Comparison of ENCODE assay signal across 9 mouse cellular contexts in the genomic region with DNA sequence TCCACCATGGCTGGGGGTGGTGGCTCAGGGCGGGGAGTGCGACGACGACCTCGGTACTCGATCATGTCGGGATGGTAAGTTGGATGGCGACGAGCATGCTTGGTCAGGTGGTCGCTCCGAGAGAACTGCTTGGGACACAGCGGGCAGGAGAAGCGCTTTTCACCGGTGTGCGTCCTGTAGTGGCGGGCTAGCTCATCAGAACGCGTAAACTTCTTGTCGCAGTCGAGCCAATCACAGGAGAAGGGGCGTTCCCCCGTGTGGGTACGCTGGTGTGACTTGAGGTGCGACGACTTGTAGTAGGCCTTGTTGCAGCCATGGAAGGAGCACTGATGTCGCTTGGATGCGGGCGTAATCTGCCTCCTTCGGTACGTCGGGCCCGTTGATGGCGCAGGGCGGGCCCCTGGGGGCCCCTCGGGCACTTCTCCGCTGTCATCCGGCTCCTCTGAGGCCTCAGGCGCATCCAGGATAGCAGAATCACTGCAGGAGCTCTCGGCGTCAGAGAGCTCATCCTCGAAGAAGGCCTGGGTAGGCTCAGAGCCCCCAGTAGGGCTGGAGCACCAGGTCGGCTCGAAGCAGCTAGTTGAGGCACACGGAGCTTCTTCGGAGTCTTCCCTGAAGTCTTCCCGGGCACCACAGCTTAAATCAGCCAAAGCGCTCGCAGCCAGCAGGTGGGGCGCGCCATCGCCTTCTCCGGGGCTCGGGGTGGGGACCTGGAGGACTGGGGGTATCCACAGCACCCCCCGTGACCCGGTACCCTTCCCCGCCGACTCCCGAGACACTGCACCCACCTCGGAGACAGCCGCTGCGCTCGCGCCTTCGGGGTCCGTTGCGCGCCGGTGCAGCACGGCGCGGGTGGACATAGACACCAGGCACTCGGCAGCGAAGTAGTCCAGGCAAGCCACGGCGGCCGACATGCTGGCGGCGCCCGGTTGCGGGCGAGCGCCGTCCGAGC. TPM values are rescaled to one million over a fixed set of nuclear protein-coding genes. Genes with fewer than 3 reads are reported as not detected.
DNase-seq lines count a peak whose midpoint lies in the region; ATAC-seq and TF ChIP-seq lines count a peak whose summit lies in the region.
"Had no signal": no experiment of that assay in that cellular context is flagged by ENCODE, and none has a peak within 500 bp of the region (broad histone marks: within the 10 kb centered on the region; RNA-seq: fewer than 3 reads in every experiment).

No protein-coding gene starts in this region.

- no peaks in the 10 kb centered on the region for H3K4me1 ChIP-seq in ES-Bruce4 (ENCODE audit: control insufficient read depth, insufficient read depth, low read length)
- H3K4me1 ChIP-seq in embryonic facial prominence, embryonic 11.5 days (ENCODE audit: control insufficient read depth, insufficient read depth, low read length): no peaks in the 10 kb centered on the region
- H3K4me1 ChIP-seq in limb, embryonic 14.5 days (ENCODE audit: control insufficient read depth, insufficient read depth, low read length): no peaks in the 10 kb centered on the region
- H3K4me1 ChIP-seq in neural tube, embryonic 12.5 days: peaks cover 3% of the 10 kb centered on the region; the same call in 1 of the 2 replicates

- H3K27ac ChIP-seq in ES-Bruce4 (ENCODE audit: insufficient read depth, low read length): no peak overlapping the region
- H3K27ac ChIP-seq in embryonic facial prominence, embryonic 11.5 days (replicated peaks; ENCODE audit: low read depth, low read length): no peak overlapping the region
- peak overlapping the region; percentile 58; the same call in 1 of the 2 replicates for H3K27ac ChIP-seq in limb, embryonic 14.5 days (replicated peaks; ENCODE audit: low read depth, low read length)
- no peak overlapping the region for H3K27ac ChIP-seq in neural tube, embryonic 12.5 days

- H3K9me3 ChIP-seq in ES-Bruce4 (replicated peaks; ENCODE audit: control insufficient read depth, insufficient read depth, low read length, poor library complexity, severe bottlenecking): no peaks in the 10 kb centered on the region
- H3K9me3 ChIP-seq in embryonic facial prominence, embryonic 11.5 days (replicated peaks; ENCODE audit: control insufficient read depth, low read length): peaks cover 23% of the 10 kb centered on the region
- peaks cover 35% of the 10 kb centered on the region for H3K9me3 ChIP-seq in limb, embryonic 14.5 days (ENCODE audit: control insufficient read depth, low read length)
- H3K9me3 ChIP-seq in neural tube, embryonic 12.5 days: peaks cover 28% of the 10 kb centered on the region

- WGBS in embryonic facial prominence, embryonic 11.5 days: 4% methylated on average over 84 of the region's 84 CpGs
- 6% methylated on average over 72 of the region's 84 CpGs for WGBS in limb, embryonic 14.5 days
- WGBS in neural tube, embryonic 12.5 days: 2% methylated on average over 84 of the region's 84 CpGs

- DNase-seq in heart, adult 11 months: peak; percentile 87
- no peak for DNase-seq in heart, adult 9 months (ENCODE audit: low spot score in 2 of 2)
- peak; percentile 60 for DNase-seq in embryonic facial prominence, embryonic 11.5 days (ENCODE audit: low spot score)
- DNase-seq in heart, postnatal 36 days: peak; percentile 26 to 51
- peak; percentile 21 for DNase-seq in limb, embryonic 14.5 days (ENCODE audit: low spot score)
- no peak for DNase-seq in spleen, postnatal 36 days (ENCODE audit: low spot score in 2 of 2)

- TF ChIP-seq POLR2A in ES-Bruce4 (IDR thresholded peaks at IDR 0.05; ENCODE audit: insufficient read depth, low read length): no peak
- TF ChIP-seq POLR2A in limb, embryonic 14.5 days (IDR thresholded peaks at IDR 0.05; ENCODE audit: borderline replicate concordance, extremely low read depth, insufficient read depth, insufficient read length): no peak

- no peak for TF ChIP-seq CTCF in ES-Bruce4 (IDR thresholded peaks at IDR 0.05; ENCODE audit: low read depth, low read length)

- no peak for ATAC-seq in embryonic facial prominence, embryonic 11.5 days (replicated peaks; ENCODE audit: insufficient number of reproducible peaks, low FRiP score, low TSS enrichment, low read depth)
- no peak for ATAC-seq in limb, embryonic 14.5 days (ENCODE audit: low FRiP score, low read depth)
- no peak for ATAC-seq in neural tube, embryonic 12.5 days (ENCODE audit: low FRiP score, low read depth)

- peaks cover 17% of the 10 kb centered on the region for H3K27me3 ChIP-seq in ES-Bruce4 (ENCODE audit: control insufficient read depth, insufficient read depth, low read length, poor library complexity, severe bottlenecking)
- peaks cover 18% of the 10 kb centered on the region for H3K27me3 ChIP-seq in embryonic facial prominence, embryonic 11.5 days (ENCODE audit: control insufficient read depth, insufficient read depth, low read length)
- peaks cover 27% of the 10 kb centered on the region for H3K27me3 ChIP-seq in limb, embryonic 14.5 days (ENCODE audit: control insufficient read depth, insufficient read depth, low read length)
- peaks cover 57% of the 10 kb centered on the region for H3K27me3 ChIP-seq in neural tube, embryonic 12.5 days (replicated peaks)

- intact Hi-C loops in heart, postnatal 36 days (cut with DNase I): no loop called here

- H3K9ac ChIP-seq in ES-Bruce4 (ENCODE audit: low read depth, poor library complexity, severe bottlenecking): peak overlapping the region; percentile 30
- H3K9ac ChIP-seq in embryonic facial prominence, embryonic 11.5 days (replicated peaks; ENCODE audit: low read length): peak overlapping the region; percentile 27; the same call in 1 of the 2 replicates
- H3K9ac ChIP-seq in limb, embryonic 14.5 days (ENCODE audit: low read depth, low read length, severe bottlenecking): peak overlapping the region; percentile 55
- H3K9ac ChIP-seq in neural tube, embryonic 12.5 days: peak overlapping the region; percentile 33; the same call in 1 of the 2 replicates

- 0 out of 2 replicates have a peak, but pooled peaks have one; percentile 19 for TF ChIP-seq EP300 in ES-Bruce4 (IDR thresholded peaks at IDR 0.05; ENCODE audit: insufficient read depth, low read depth, low read length)

- H3K4me2 ChIP-seq in embryonic facial prominence, embryonic 11.5 days (ENCODE audit: low read depth, low read length): peak overlapping the region; percentile 82
- H3K4me2 ChIP-seq in limb, embryonic 14.5 days (replicated peaks; ENCODE audit: low read depth, low read length, severe bottlenecking): peak overlapping the region; percentile 62
- H3K4me2 ChIP-seq in neural tube, embryonic 12.5 days (replicated peaks): peak overlapping the region; percentile 82

- H3K36me3 ChIP-seq in ES-Bruce4 (ENCODE audit: control insufficient read depth, insufficient read depth, low read length, poor library complexity, severe bottlenecking): no peaks in the 10 kb centered on the region
- no peaks in the 10 kb centered on the region; the same call in 1 of the 2 replicates for H3K36me3 ChIP-seq in embryonic facial prominence, embryonic 11.5 days (replicated peaks; ENCODE audit: control insufficient read depth, insufficient read depth, low read depth, low read length)
- no peaks in the 10 kb centered on the region for H3K36me3 ChIP-seq in limb, embryonic 14.5 days (ENCODE audit: control insufficient read depth, insufficient read depth, low read length)
- peaks cover 3% of the 10 kb centered on the region; the same call in 1 of the 2 replicates for H3K36me3 ChIP-seq in neural tube, embryonic 12.5 days

- peak overlapping the region; percentile 63 for H3K4me3 ChIP-seq in ES-Bruce4 (ENCODE audit: low read depth, low read length)
- peak overlapping the region; percentile 46 for H3K4me3 ChIP-seq in embryonic facial prominence, embryonic 11.5 days (ENCODE audit: low read depth, low read length)
- peak overlapping the region; percentile 59 for H3K4me3 ChIP-seq in limb, embryonic 14.5 days (replicated peaks; ENCODE audit: low read length)
- peak overlapping the region; percentile 48 for H3K4me3 ChIP-seq in neural tube, embryonic 12.5 days

RNA-seq across cellular contexts. Expression of a gene that starts 0.8 kb away (rescaled TPM):
- polyA plus RNA-seq in ES-Bruce4 (2011; ENCODE audit: insufficient read depth, insufficient read length, low read depth, missing spikeins): not detected in 2 replicates
- 2.0 and 2.9 TPM in 2 replicates for polyA plus RNA-seq in embryonic facial prominence, embryonic 11.5 days (2014; fragmentation: Nextera tagmentation; extraction: Ambion mirVana)
- total RNA-seq in heart, postnatal 36 days (2021): under 1 TPM; 0.17 to 0.22 TPM
- polyA plus RNA-seq in limb, embryonic 14.5 days (2012; rRNA removed): 7.5 and 9.6 TPM in 2 replicates
- 11.0 and 12.8 TPM in 2 replicates for polyA plus RNA-seq in limb, embryonic 14.5 days (2014; fragmentation: Nextera tagmentation; extraction: Ambion mirVana)
- polyA plus RNA-seq in neural tube, embryonic 12.5 days (2016; fragmentation: Nextera tagmentation; extraction: Ambion mirVana): 0.40 and 0.47 TPM in 2 replicates
- total RNA-seq: hematopoietic stem cell, adult 5-6 weeks had no signal

RNA-seq across cellular contexts. Expression of a gene that starts 42.7 kb away (rescaled TPM):
- 1.0 TPM in 1 of 2 replicates, not detected in the other for polyA plus RNA-seq in ES-Bruce4 (2011; ENCODE audit: insufficient read depth, insufficient read length, low read depth, missing spikeins)
- polyA plus RNA-seq in embryonic facial prominence, embryonic 11.5 days (2014; fragmentation: Nextera tagmentation; extraction: Ambion mirVana): not detected in 2 replicates
- total RNA-seq in heart, postnatal 36 days (2021): not detected
- 0.31 and 0.42 TPM in 2 replicates for polyA plus RNA-seq in limb, embryonic 14.5 days (2012; rRNA removed)
- polyA plus RNA-seq in limb, embryonic 14.5 days (2014; fragmentation: Nextera tagmentation; extraction: Ambion mirVana): 0.25 and 0.28 TPM in 2 replicates
- not detected in 2 replicates for polyA plus RNA-seq in neural tube, embryonic 12.5 days (2016; fragmentation: Nextera tagmentation; extraction: Ambion mirVana)
- total RNA-seq: hematopoietic stem cell, adult 5-6 weeks had no signal

Comparison
In these comparisons a context has a peak if more than half of its experiments do, and no peak if none do; other contexts are left out.
1. DNase-seq: peak in heart, adult 11 months (single experiment), embryonic facial prominence, embryonic 11.5 days (single experiment), heart, postnatal 36 days (2 of 2) and limb, embryonic 14.5 days (single experiment); none in heart, adult 9 months (0 of 2) and spleen, postnatal 36 days (0 of 2).
2. Peak in every context shown above with its lines, with median percentiles within 50 percentile points of each other: H3K4me3 ChIP-seq, H3K9ac ChIP-seq and H3K4me2 ChIP-seq.